Mouse (Mus musculus) kidney, postnatal 0 days (tissue): Measurements from ENCODE around the gene Ptpn14. TPM values are rescaled to one million over a fixed set of nuclear protein-coding genes. Genes with fewer than 3 reads are reported as not detected.

Source experiments
- ATAC-seq: fragments of 200-750 bp; cut with Nextera tagmentation; replicated peaks from 2 replicates; pipeline ENCODE4 v1.8.0; 2017; ENCODE audit warnings: low read depth, moderate number of reproducible peaks, moderate TSS enrichment, moderate library complexity; ENCODE audit not compliant: low FRiP score
- DNase-seq: peaks from one replicate; pipeline ENCODE4 v3.0.0-alpha.2; 2016; ENCODE audit warnings: low spot score
- H3K27ac ChIP-seq: fragments of 300-500 bp; sonication (generic); 2 replicates; pipeline ENCODE4 v1.5.1; 2014; ENCODE audit warnings: mild to moderate bottlenecking
- H3K27me3 ChIP-seq: fragments of 300-500 bp; sonication (generic); 2 replicates; pipeline ENCODE4 v1.6.1; 2014; ENCODE audit warnings: low read length, mixed read lengths; ENCODE audit not compliant: insufficient read depth
- H3K36me3 ChIP-seq: fragments of 300-500 bp; sonication (generic); 2 replicates; pipeline ENCODE4 v1.6.1; 2014; ENCODE audit warnings: low read length, mixed read lengths; ENCODE audit not compliant: insufficient read depth
- H3K4me1 ChIP-seq: fragments of 300-500 bp; sonication (generic); replicated peaks from 2 replicates; pipeline ENCODE4 v1.6.1; 2014; ENCODE audit warnings: antibody characterized with exemption, low read length, mixed read lengths; ENCODE audit not compliant: insufficient read depth
- H3K4me2 ChIP-seq: fragments of 300-500 bp; sonication (generic); 2 replicates; pipeline ENCODE4 v1.6.1; 2014; ENCODE audit warnings: mild to moderate bottlenecking, low read length, moderate library complexity, mixed read lengths
- H3K4me3 ChIP-seq: fragments of 300-500 bp; sonication (generic); replicated peaks from 2 replicates; pipeline ENCODE4 v1.5.1; 2014; ENCODE audit warnings: low read depth, low read length
- H3K9ac ChIP-seq: fragments of 300-500 bp; sonication (generic); 2 replicates; pipeline ENCODE4 v1.6.1; 2014; ENCODE audit warnings: low read depth, low read length
- H3K9me3 ChIP-seq: fragments of 300-500 bp; sonication (generic); replicated peaks from 2 replicates; pipeline ENCODE4 v1.6.1; 2016; ENCODE audit warnings: low read length, inconsistent platforms, mixed read lengths
- CTCF ChIP-seq: IDR thresholded peaks from 2 replicates; pipeline ENCODE4 v1.5.1; 2016; ENCODE audit warnings: antibody characterized with exemption, low read depth, mild to moderate bottlenecking, moderate library complexity
- WGBS: fragments of 180-500 bp; shearing (Covaris S2); extraction: QIAGEN DNeasy Blood & Tissue Kit; methylation state at CpG from one replicate; pipeline ENCODE4 v1.1.7; 2014; 5-methylcytosine and 5-hydroxymethylcytosine counted together
- polyA plus RNA-seq: library from polyadenylated mRNA; unstranded; fragments of >200 nt; fragmentation: Nextera tagmentation; extraction: Ambion mirVana; gene quantifications from 2 replicates; pipeline ENCODE4 v1.2.1, GENCODE M21; 2015

Gene Ptpn14
- polyA plus RNA-seq, 1 experiment from 2014 or later, result 11.1 TPM

DNA sequence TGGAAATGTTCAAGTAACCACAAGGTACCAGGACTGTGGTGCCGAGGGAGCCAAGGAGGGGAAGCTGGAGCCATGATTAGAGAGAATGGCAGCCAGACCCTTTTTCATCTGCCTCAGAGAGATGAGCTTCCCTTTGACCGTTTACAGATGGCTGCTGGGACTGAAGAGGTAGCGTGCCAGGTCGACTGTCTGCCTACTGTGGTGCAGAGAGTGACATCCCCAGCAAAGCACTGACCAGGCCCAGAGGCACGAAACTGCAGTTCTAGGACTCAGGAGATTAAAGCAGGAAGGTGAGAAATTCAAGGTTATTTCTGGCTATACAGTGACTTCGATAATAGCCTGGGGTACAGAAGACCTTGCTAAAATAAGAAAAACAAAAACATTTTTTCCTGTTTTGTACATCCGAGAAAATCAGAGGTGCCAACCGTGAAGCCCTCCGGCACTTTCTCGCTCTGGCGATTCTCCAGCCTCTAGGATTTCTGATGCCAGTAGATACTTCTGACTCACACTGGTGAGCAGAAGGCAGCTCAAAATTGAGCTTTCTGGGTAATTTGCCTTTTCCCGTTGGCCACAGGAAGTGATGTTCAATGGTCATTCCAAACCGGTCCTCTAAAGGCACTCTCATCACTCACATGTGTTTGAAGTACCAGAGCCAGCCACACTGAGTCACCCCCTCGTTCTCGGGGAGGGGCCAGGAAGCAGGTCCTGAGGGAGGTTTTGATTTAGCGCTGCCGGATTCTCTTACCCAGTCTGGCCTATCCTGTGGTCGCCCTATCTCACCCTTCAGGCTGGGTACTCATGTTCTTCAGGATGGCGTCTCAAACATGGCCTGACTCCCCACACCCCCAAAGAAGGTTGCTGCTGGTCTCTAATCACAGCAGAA, 11.9 kb upstream of the Ptpn14 start:
- ATAC-seq, result peak; percentile 81
- no peak for TF ChIP-seq CTCF

GRCm38 (mm10) chr1:189717546-189717945, 10.5 kb upstream of the Ptpn14 start:
- H3K4me2 ChIP-seq, result no peak overlapping the region
- no peak overlapping the region for H3K9ac ChIP-seq
- H3K4me1 ChIP-seq, result no peaks in the 10 kb centered on the region
- no peak for ATAC-seq
- no peak for DNase-seq
- H3K4me3 ChIP-seq, result no peak overlapping the region
- H3K27me3 ChIP-seq, result no peaks in the 10 kb centered on the region
- TF ChIP-seq CTCF, result no peak
- H3K27ac ChIP-seq, result no peak overlapping the region
- no peaks in the 10 kb centered on the region for H3K36me3 ChIP-seq
- no peaks in the 10 kb centered on the region for H3K9me3 ChIP-seq
- 76% methylated on average over 11 of the region's 11 CpGs for WGBS

More for the DNA sequence above, 11.9 kb upstream of the Ptpn14 start:
- 32% methylated on average over 19 of the region's 19 CpGs for WGBS
- Histone ChIP-seq H3K36me3 (no peaks in the 10 kb centered on the region), H3K4me1 (no peaks in the 10 kb centered on the region), H3K4me3 (no peak overlapping the region), H3K4me2 (no peak overlapping the region), H3K27ac (0 out of 2 replicates have a peak overlapping the region, but pooled peaks have one; percentile 6), H3K9me3 (no peaks in the 10 kb centered on the region), H3K27me3 (no peaks in the 10 kb centered on the region), H3K9ac (no peak overlapping the region)
- peak; percentile 55 for DNase-seq

GRCm38 (mm10) chr1:189718600-189718999, 9.5 kb upstream of the Ptpn14 start:
- H3K9ac ChIP-seq, result no peak overlapping the region
- H3K27ac ChIP-seq, result no peak overlapping the region
- TF ChIP-seq CTCF, result no peak
- H3K4me2 ChIP-seq, result no peak overlapping the region
- H3K4me3 ChIP-seq, result no peak overlapping the region
- H3K9me3 ChIP-seq, result no peaks in the 10 kb centered on the region
- no peaks in the 10 kb centered on the region for H3K27me3 ChIP-seq
- no peaks in the 10 kb centered on the region for H3K4me1 ChIP-seq
- H3K36me3 ChIP-seq, result no peaks in the 10 kb centered on the region
- 81% methylated on average over 5 of the region's 5 CpGs for WGBS
- ATAC-seq (no peak), DNase-seq (no peak)

- no peak overlapping the region for H3K4me3 ChIP-seq
- TF ChIP-seq CTCF, result no peak
- no peak overlapping the region for H3K4me2 ChIP-seq
- H3K27me3 ChIP-seq, result no peaks in the 10 kb centered on the region
- peaks cover 9% of the 10 kb centered on the region; the same call in 1 of the 2 replicates for H3K4me1 ChIP-seq
- 40% methylated on average over 4 of the region's 4 CpGs for WGBS
- H3K9ac ChIP-seq, result no peak overlapping the region
- peak overlapping the region; percentile 97 for H3K27ac ChIP-seq
- ATAC-seq (no peak), DNase-seq (peak; percentile 69)
- no peaks in the 10 kb centered on the region for H3K9me3 ChIP-seq
- no peaks in the 10 kb centered on the region for H3K36me3 ChIP-seq
Measured at GRCm38 (mm10) chr1:189726121-189726520, 1.9 kb upstream of the Ptpn14 start.

GRCm38 (mm10) chr1:189727346-189727883, 653 bp upstream of the Ptpn14 start:
- H3K27me3 ChIP-seq, result no peaks in the 10 kb centered on the region
- H3K9me3 ChIP-seq, result no peaks in the 10 kb centered on the region
- peaks cover 19% of the 10 kb centered on the region for H3K4me1 ChIP-seq
- H3K4me3 ChIP-seq, result peak overlapping the region; percentile 82
- under 1% methylated on average over 22 of the region's 22 CpGs for WGBS
- DNase-seq (peak; percentile 82), ATAC-seq (peak; percentile 67)
- peak overlapping the region; percentile 84 for H3K9ac ChIP-seq
- no peaks in the 10 kb centered on the region for H3K36me3 ChIP-seq
- peak overlapping the region; percentile 97 for H3K27ac ChIP-seq
- no peak for TF ChIP-seq CTCF
- H3K4me2 ChIP-seq, result peak overlapping the region; percentile 71

DNA sequence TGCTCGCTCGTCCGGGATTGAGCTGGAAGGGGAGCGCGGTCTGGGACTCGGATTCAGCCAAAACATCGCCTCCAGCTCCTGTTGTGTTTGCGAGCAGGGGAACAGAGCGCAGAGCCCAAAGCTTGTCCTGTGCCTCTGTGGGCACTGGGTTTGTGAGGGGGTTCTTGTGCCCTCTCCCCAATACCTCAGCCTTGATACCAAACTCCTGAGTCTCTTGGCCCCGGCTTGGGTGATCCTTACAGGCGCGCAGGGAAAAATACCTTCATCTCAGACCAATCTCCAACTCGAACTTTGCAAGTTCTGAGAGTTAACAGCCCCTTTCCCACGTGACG, 682 bp downstream of the Ptpn14 start:
- under 1% methylated on average over 15 of the region's 15 CpGs for whole genome bisulfite sequencing
- no peak for DNase-seq
- Histone ChIP-seq H3K9me3 (no peaks in the 10 kb centered on the region), H3K36me3 (no peaks in the 10 kb centered on the region), H3K4me2 (peak overlapping the region; percentile 71), H3K4me1 (peaks cover 19% of the 10 kb centered on the region), H3K27me3 (no peaks in the 10 kb centered on the region), H3K9ac (peak overlapping the region; percentile 84), H3K27ac (peak overlapping the region; percentile 97), H3K4me3 (peak overlapping the region; percentile 82)
- no peak for ATAC-seq
- no peak for TF ChIP-seq CTCF
